Mouse (Mus musculus): ENCODE measurements around the gene Nrxn2.
A peak's percentile ranks its signal among the peaks of the same experiment; 100 is the strongest.

The Nrxn2 gene

GRCm38 (mm10) chr19:6494504-6495170 is 76.1 kb downstream of the Nrxn2 start:
- DNase-seq: no peak

- no peak for DNase-seq
Measured at GRCm38 (mm10) chr19:6495714-6496113, 77.2 kb downstream of the Nrxn2 start.

- no peak for DNase-seq
Measured at GRCm38 (mm10) chr19:6496462-6497149, 78.1 kb downstream of the Nrxn2 start.

- DNase-seq: no peak
Measured at GRCm38 (mm10) chr19:6497150-6497801, 78.7 kb downstream of the Nrxn2 start.

GRCm38 (mm10) chr19:6497803-6498202 is 79.3 kb downstream of the Nrxn2 start:
- DNase-seq: no peak

- DNase-seq: no peak
Measured at GRCm38 (mm10) chr19:6498350-6499131, 80.0 kb downstream of the Nrxn2 start.

- DNase-seq: no peak
Measured at GRCm38 (mm10) chr19:6499860-6500635, 81.5 kb downstream of the Nrxn2 start.

GRCm38 (mm10) chr19:6500636-6501025 is 82.1 kb downstream of the Nrxn2 start:
- DNase-seq: no peak

GRCm38 (mm10) chr19:6502035-6502541 is 83.6 kb downstream of the Nrxn2 start:
- peak; percentile 29 to 37 for DNase-seq

- peak; percentile 18 to 33 for DNase-seq
Measured at GRCm38 (mm10) chr19:6502543-6503319, 84.2 kb downstream of the Nrxn2 start.

GRCm38 (mm10) chr19:6503926-6504655 is 85.6 kb downstream of the Nrxn2 start:
- no peak for DNase-seq

GRCm38 (mm10) chr19:6504656-6505045 is 86.1 kb downstream of the Nrxn2 start:
- DNase-seq: no peak

GRCm38 (mm10) chr19:6507393-6507792 is 88.9 kb downstream of the Nrxn2 start:
- DNase-seq: no peak

- DNase-seq: no peak
Measured at GRCm38 (mm10) chr19:6509881-6510280, 91.3 kb downstream of the Nrxn2 start.

- no peak for DNase-seq
Measured at GRCm38 (mm10) chr19:6510546-6510945, 92.0 kb downstream of the Nrxn2 start.

GRCm38 (mm10) chr19:6513389-6514139 is 95.0 kb downstream of the Nrxn2 start:
- no peak for DNase-seq

GRCm38 (mm10) chr19:6514940-6515339 is 96.4 kb downstream of the Nrxn2 start:
- no peak for DNase-seq

GRCm38 (mm10) chr19:6515448-6515847 is 96.9 kb downstream of the Nrxn2 start:
- no peak for DNase-seq

- DNase-seq: no peak
Measured at GRCm38 (mm10) chr19:6516153-6516552, 97.6 kb downstream of the Nrxn2 start.

- no peak for DNase-seq
Measured at GRCm38 (mm10) chr19:6518601-6519000, 100.1 kb downstream of the Nrxn2 start.

Measured in lung, adult 18-20 months (tissue).